Mouse (Mus musculus) ES-E14 (cell line): ENCODE measurements around the gene Aqp8. TPM values are rescaled to one million over a fixed set of nuclear protein-coding genes. Genes with fewer than 3 reads are reported as not detected.
A peak's percentile ranks its signal among the peaks of the same experiment; 100 is the strongest.

Source experiments
- DNase-seq: peaks from one replicate; pipeline ENCODE4 v3.0.0-alpha.2; 2013; ENCODE audit warnings: low read depth, low spot score
- H3K27ac ChIP-seq: 2 replicates; pipeline ENCODE4 v1.5.1; 2012; ENCODE audit warnings: low read depth, mild to moderate bottlenecking, low read length, moderate library complexity, mixed read lengths; ENCODE audit not compliant: poor library complexity, insufficient read depth, severe bottlenecking
- H3K36me3 ChIP-seq: 2 replicates; pipeline ENCODE4 v1.6.1; 2012; ENCODE audit warnings: mild to moderate bottlenecking, low read length, moderate library complexity, mixed read lengths; ENCODE audit not compliant: control insufficient read depth, poor library complexity, insufficient read depth, severe bottlenecking
- H3K4me1 ChIP-seq, 2 experiments: fragments of 150-350 bp in 1 of 2; sonication (generic) in 1 of 2; 2 replicates each; pipeline ENCODE4 v1.6.1; 2012; ENCODE audit warnings: low read length in 2 of 2, mild to moderate bottlenecking in 1 of 2, mixed read lengths in 1 of 2; ENCODE audit not compliant: control insufficient read depth in 2 of 2, insufficient read depth in 2 of 2, poor library complexity in 1 of 2
- H3K4me3 ChIP-seq, 2 experiments: fragments of 150-350 bp in 1 of 2; sonication (generic) in 1 of 2; 2 replicates each; pipeline ENCODE4 v1.5.1; 2012; ENCODE audit warnings: low read length in 2 of 2, low read depth in 1 of 2, mild to moderate bottlenecking in 1 of 2, mixed read lengths in 1 of 2; ENCODE audit not compliant: insufficient read depth in 1 of 2, poor library complexity in 1 of 2, severe bottlenecking in 1 of 2
- H3K9ac ChIP-seq: 2 replicates; pipeline ENCODE4 v1.6.1; 2012; ENCODE audit warnings: low read depth, mild to moderate bottlenecking, low read length, mixed read lengths; ENCODE audit not compliant: poor library complexity, insufficient read depth, severe bottlenecking
- H3K9me3 ChIP-seq: fragments of 150-350 bp; sonication (generic); 2 replicates; pipeline ENCODE4 v1.6.1; 2012; ENCODE audit warnings: low read depth, mild to moderate bottlenecking, low read length; ENCODE audit not compliant: control insufficient read depth, insufficient read depth
- CHD2 ChIP-seq: IDR thresholded peaks from 2 replicates; pipeline ENCODE4 v1.6.1; 2014; ENCODE audit warnings: mild to moderate bottlenecking, low read depth, low read length, inconsistent platforms
- HCFC1 ChIP-seq: IDR thresholded peaks from 2 replicates; pipeline ENCODE4 v1.6.1; 2012; ENCODE audit warnings: low read length, inconsistent platforms, borderline replicate concordance; ENCODE audit not compliant: insufficient read depth
- MAFK ChIP-seq: IDR thresholded peaks from 2 replicates; pipeline ENCODE4 v1.6.1; 2014; ENCODE audit warnings: mild to moderate bottlenecking, low read depth, low read length, inconsistent platforms; ENCODE audit not compliant: insufficient read depth
- ZC3H11A ChIP-seq: IDR thresholded peaks from 2 replicates; pipeline ENCODE4 v1.6.1; 2012; ENCODE audit warnings: low read depth, mild to moderate bottlenecking, inconsistent platforms, low read length, borderline replicate concordance
- ZNF384 ChIP-seq: IDR thresholded peaks from 2 replicates; pipeline ENCODE4 v1.6.1; 2012; ENCODE audit warnings: low read depth, low read length, inconsistent platforms
- in situ Hi-C, 2 experiments: fragments of 600-800 bp; cut with MboI; formaldehyde crosslinking; loops; one replicate each; pipeline ENCODE4 v1.15.1; 2025; ENCODE audit warnings: low sequenced_read_pairs in 2 of 2, inconsistent platforms in 1 of 2; ENCODE audit not compliant: unreplicated experiment in 2 of 2
- total RNA-seq: library from RNA; depleted of rRNA; stranded (reverse); fragments of 300-350 nt; gene quantifications from 2 replicates; pipeline ENCODE4 v1.2.3, GENCODE M21; 2012; rRNA removed

The Aqp8 gene
- total RNA-seq, 1 experiment, result 1.5 TPM

DNA sequence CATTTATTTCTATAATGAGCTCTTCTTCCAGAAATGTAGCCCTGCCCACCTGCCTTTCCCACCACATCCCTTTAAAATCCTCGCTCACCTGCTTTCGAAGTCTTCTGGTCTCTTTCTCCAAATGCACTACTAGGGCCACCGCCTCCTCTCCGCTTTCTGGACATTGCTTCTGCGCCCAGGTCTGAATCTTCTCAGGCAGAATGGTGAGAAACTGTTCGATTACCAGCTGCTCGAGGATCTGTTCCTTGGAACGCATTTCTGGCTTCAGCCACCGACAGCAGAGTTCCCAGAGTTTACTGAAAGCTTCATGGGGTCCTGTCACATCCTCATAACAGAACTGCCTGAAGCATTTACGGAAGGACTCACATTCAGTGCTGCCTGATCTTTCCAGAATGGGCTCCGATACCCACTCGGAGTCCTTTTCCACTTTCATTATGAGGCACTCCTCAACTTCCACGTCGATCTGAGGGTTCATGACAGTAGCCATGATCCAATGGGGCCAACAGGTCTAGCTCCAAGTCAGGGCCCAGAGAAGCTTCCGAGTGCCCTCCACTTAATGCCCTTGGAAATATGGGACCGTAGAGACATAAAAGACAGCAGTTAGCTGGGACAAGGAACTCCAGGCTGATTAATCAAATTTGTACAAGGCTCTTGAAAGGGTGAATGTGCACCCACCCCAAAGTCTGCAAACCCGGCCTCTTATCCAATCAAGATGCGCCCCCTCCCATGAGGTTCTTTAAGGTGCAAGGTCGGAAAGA, 37.6 kb downstream of the Aqp8 start:
- no peaks in the 10 kb centered on the region for H3K36me3 ChIP-seq
- in situ Hi-C loops, result no loop called here
- TF ChIP-seq HCFC1, result no peak
- TF ChIP-seq CHD2, result no peak
- no peak for TF ChIP-seq MAFK
- TF ChIP-seq ZC3H11A, result no peak
- no peak for TF ChIP-seq ZNF384
- peaks cover 0 to 3% of the 10 kb centered on the region in 2 experiments; a peak in 1 of 4 replicates for H3K4me1 ChIP-seq
- H3K4me3 ChIP-seq, result peak overlapping the region; percentile 79 to 86
- no peak for DNase-seq
- H3K9me3 ChIP-seq, result no peaks in the 10 kb centered on the region
- H3K27ac ChIP-seq, result no peak overlapping the region
- peak overlapping the region; percentile 95 for H3K9ac ChIP-seq

DNA sequence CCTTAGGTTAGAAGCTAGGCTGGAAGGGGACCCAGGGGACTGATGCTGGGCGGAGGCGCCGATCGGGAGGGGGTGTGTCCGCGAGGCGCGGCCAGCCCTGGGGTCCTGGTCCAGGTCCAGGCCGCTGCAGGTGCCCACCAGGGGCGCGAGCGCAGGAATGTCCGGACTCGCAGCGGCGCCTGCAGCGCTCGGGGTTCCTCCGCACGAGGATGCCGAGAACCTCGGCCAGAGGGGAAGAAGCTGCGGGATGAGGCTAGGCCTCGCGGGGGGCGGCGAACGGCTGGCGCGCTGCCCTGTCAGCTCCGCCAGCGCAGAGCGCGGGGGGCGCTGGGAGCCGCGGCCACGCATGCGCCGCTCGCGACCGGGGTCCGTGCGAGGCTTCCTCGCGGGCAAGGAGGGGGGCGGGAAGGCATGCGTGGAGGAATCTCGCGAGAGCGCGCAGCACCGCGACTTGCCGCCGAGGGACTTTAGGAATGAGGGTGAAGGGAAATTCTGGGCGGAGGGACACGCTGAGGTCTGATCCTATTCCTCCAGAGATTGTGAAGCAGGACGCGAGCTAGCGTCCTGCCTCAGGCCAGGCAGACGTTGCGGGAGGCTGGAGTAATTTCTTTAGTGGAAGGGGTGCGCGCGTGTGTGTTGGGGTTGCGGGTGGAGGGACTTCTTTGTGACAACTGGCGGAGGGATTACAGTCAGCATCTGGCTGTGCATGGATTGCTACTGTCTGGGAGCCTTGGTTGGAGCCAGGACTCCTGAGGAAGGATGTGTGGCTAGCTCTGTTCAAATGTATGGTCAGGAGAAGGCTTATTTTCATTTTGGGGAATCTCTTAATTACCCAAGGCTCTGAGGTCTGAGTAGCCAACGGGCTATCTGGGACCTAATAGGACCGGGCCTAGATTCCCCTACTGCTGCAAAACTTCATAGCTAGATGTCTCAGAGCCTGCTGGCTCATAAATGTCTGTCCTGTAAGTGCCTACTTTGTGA, 38.4 kb downstream of the Aqp8 start, which contains the start of gene Zkscan2:
TSS of gene Zkscan2 (minus strand) at position 211 of the 981 bp plus-strand sequence.
- Histone ChIP-seq H3K9me3 (no peaks in the 10 kb centered on the region), H3K4me1 (peaks cover 0 to 3% of the 10 kb centered on the region in 2 experiments; a peak in 1 of 4 replicates), H3K4me3 (peak within 1 kb of the TSS; percentile 79 to 86), H3K36me3 (no peaks in the 10 kb centered on the region), H3K9ac (peak within 1 kb of the TSS; percentile 95), H3K27ac (no peak within 1 kb of the TSS)
- no peak for TF ChIP-seq ZNF384
- no peak for TF ChIP-seq MAFK
- peak; percentile 99 for TF ChIP-seq CHD2
- in situ Hi-C loops, result no loop called here
- DNase-seq, result peak; percentile 76

DNA sequence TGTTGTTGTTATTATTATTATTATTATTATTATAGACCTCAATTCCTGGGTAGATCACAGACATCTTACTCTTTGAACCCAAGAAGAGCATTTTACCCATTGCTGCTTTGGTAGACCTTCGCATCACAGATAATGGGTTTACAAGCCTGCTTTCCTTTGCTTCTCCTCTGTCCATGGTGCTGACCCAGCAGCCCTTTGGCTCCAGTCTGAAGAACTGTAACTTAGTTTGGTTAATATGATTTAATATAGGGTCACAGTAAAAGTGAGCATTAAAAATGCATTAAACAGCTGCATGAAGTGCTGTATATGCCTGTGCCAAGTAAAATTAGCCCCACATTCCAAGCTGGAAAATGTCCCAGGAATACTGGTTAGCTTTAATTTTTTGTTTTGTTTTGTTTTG, 41.3 kb downstream of the Aqp8 start:
- TF ChIP-seq ZC3H11A (no peak), CHD2 (no peak)
- Histone ChIP-seq H3K9me3 (no peaks in the 10 kb centered on the region), H3K9ac (no peak overlapping the region), H3K27ac (no peak overlapping the region), H3K4me1 (peaks cover 0 to 6% of the 10 kb centered on the region in 2 experiments; a peak in 1 of 4 replicates), H3K4me3 (no peak overlapping the region), H3K36me3 (no peaks in the 10 kb centered on the region)
- in situ Hi-C loops, result no loop called here
- DNase-seq, result peak; percentile 37

GRCm38 (mm10) chr7:123507946-123508345, 45.9 kb downstream of the Aqp8 start:
- Histone ChIP-seq H3K4me1 (peaks cover 0 to 6% of the 10 kb centered on the region in 2 experiments; a peak in 1 of 4 replicates), H3K9me3 (no peaks in the 10 kb centered on the region), H3K36me3 (no peaks in the 10 kb centered on the region), H3K27ac (no peak overlapping the region), H3K4me3 (no peak overlapping the region), H3K9ac (no peak overlapping the region)
- in situ Hi-C loops, result no loop called here
- TF ChIP-seq CHD2 (no peak), ZNF384 (no peak), ZC3H11A (no peak), MAFK (no peak), HCFC1 (no peak)
- no peak for DNase-seq

Other genes with a start within 250 kb of the Aqp8 start
- gene Slc5a11, start 247.5 kb upstream of the Aqp8 start, total RNA-seq, result 22.0 and 32.2 TPM in 2 replicates
- 29.6 and 31.8 TPM in 2 replicates for gene Lcmt1, start 92.5 kb upstream of the Aqp8 start, total RNA-seq
- 9.5 and 9.8 TPM in 2 replicates for gene Arhgap17, start 92.4 kb upstream of the Aqp8 start, total RNA-seq
- gene Zkscan2, start 38.2 kb downstream of the Aqp8 start, total RNA-seq, result 1.4 and 2.0 TPM in 2 replicates